Mouse (Mus musculus) MEL-GATA-1-ER (cell line): ENCODE results near the gene Disp2.
A peak's percentile ranks its signal among the peaks of the same experiment; 100 is the strongest.

Experiments
- DNase-seq: peaks from one replicate; pipeline ENCODE4 v3.0.0-alpha.2; 2012; ENCODE audit warnings: low read depth; ENCODE audit errors: extremely low read depth

The Disp2 gene

GRCm38 (mm10) chr2:118783663-118784062 is 4.1 kb downstream of the Disp2 start:
- no peak for DNase-seq

- peak; percentile 61 for DNase-seq
These were observed 7.0 kb downstream of the Disp2 start for GRCm38 (mm10) chr2:118786525-118786924.

GRCm38 (mm10) chr2:118789501-118789900 is 10.0 kb downstream of the Disp2 start:
- DNase-seq = no peak

GRCm38 (mm10) chr2:118790221-118790550 is 10.7 kb downstream of the Disp2 start:
- no peak for DNase-seq

GRCm38 (mm10) chr2:118790551-118791525 is 11.3 kb downstream of the Disp2 start:
- no peak for DNase-seq

- DNase-seq = no peak
These were observed 12.2 kb downstream of the Disp2 start for GRCm38 (mm10) chr2:118791591-118792258.

GRCm38 (mm10) chr2:118792259-118792613 is 12.7 kb downstream of the Disp2 start:
- DNase-seq = no peak

- no peak for DNase-seq
These were observed 14.1 kb downstream of the Disp2 start for GRCm38 (mm10) chr2:118793636-118794035.

GRCm38 (mm10) chr2:118802542-118803118 is 23.1 kb downstream of the Disp2 start:
- DNase-seq = no peak

GRCm38 (mm10) chr2:118804474-118804873 is 25.0 kb downstream of the Disp2 start:
- peak; percentile 77 for DNase-seq

GRCm38 (mm10) chr2:118805137-118805536 is 25.6 kb downstream of the Disp2 start:
- DNase-seq = peak; percentile 49

- no peak for DNase-seq
These were observed 26.2 kb downstream of the Disp2 start for GRCm38 (mm10) chr2:118805756-118806155.

- no peak for DNase-seq
These were observed 27.3 kb downstream of the Disp2 start for GRCm38 (mm10) chr2:118806860-118807259.

- no peak for DNase-seq
These were observed 31.3 kb downstream of the Disp2 start for GRCm38 (mm10) chr2:118810861-118811260.

GRCm38 (mm10) chr2:118812724-118813123 is 33.2 kb downstream of the Disp2 start:
- no peak for DNase-seq

- DNase-seq = peak; percentile 81
These were observed 34.7 kb downstream of the Disp2 start, which contains the start of gene Knstrn for GRCm38 (mm10) chr2:118813981-118814836. Gene Knstrn (plus strand): TSS chr2:118814003.

GRCm38 (mm10) chr2:118822800-118823199 is 43.3 kb downstream of the Disp2 start:
- DNase-seq = no peak

GRCm38 (mm10) chr2:118824396-118824795 is 44.9 kb downstream of the Disp2 start:
- DNase-seq = no peak

GRCm38 (mm10) chr2:118829096-118829495 is 49.6 kb downstream of the Disp2 start:
- DNase-seq = no peak

- DNase-seq = no peak
These were observed 54.5 kb downstream of the Disp2 start for GRCm38 (mm10) chr2:118834061-118834460.

- DNase-seq = no peak
These were observed 55.6 kb downstream of the Disp2 start for GRCm38 (mm10) chr2:118835115-118835514.
